Mouse (Mus musculus) lung, postnatal 0 days (tissue): Measurements from ENCODE around the gene Nrbp1. TPM values are rescaled to one million over a fixed set of nuclear protein-coding genes. Genes with fewer than 3 reads are reported as not detected.
"Not testable (repeated sequence)": the region's sequence is repeated elsewhere in the genome, so short reads cannot be mapped to it uniquely, and the experiment has no call there.

Experiments
- ATAC-seq: fragments of 200-750 bp; cut with Nextera tagmentation; 2 replicates; pipeline ENCODE4 v1.8.0; 2017; ENCODE audit warnings: moderate library complexity
- DNase-seq: peaks from one replicate; pipeline ENCODE4 v3.0.0-alpha.2; 2016; ENCODE audit warnings: low spot score
- H3K27ac ChIP-seq: fragments of 300-500 bp; sonication (generic); 2 replicates; pipeline ENCODE4 v1.5.1; 2014; ENCODE audit warnings: antibody characterized with exemption, mild to moderate bottlenecking, low read length, mixed read lengths
- H3K27me3 ChIP-seq: fragments of 300-500 bp; sonication (generic); replicated peaks from 2 replicates; pipeline ENCODE4 v1.6.1; 2014; ENCODE audit warnings: low read length, mixed read lengths; ENCODE audit not compliant: insufficient read depth
- H3K36me3 ChIP-seq: fragments of 300-500 bp; sonication (generic); 2 replicates; pipeline ENCODE4 v1.6.1; 2014; ENCODE audit warnings: low read length, mixed read lengths; ENCODE audit not compliant: insufficient read depth
- H3K4me1 ChIP-seq: fragments of 300-500 bp; sonication (generic); 2 replicates; pipeline ENCODE4 v1.6.1; 2014; ENCODE audit warnings: antibody characterized with exemption, low read depth, low read length, mixed read lengths; ENCODE audit not compliant: insufficient read depth
- H3K4me2 ChIP-seq: fragments of 300-500 bp; sonication (generic); replicated peaks from 2 replicates; pipeline ENCODE4 v1.6.1; 2014; ENCODE audit warnings: low read depth, mild to moderate bottlenecking, low read length, moderate library complexity, mixed read lengths
- H3K4me3 ChIP-seq: fragments of 300-500 bp; sonication (generic); 2 replicates; pipeline ENCODE4 v1.5.1; 2014; ENCODE audit warnings: low read depth, low read length
- H3K9ac ChIP-seq: fragments of 300-500 bp; sonication (generic); replicated peaks from 2 replicates; pipeline ENCODE4 v1.6.1; 2014; ENCODE audit warnings: low read depth, mild to moderate bottlenecking
- H3K9me3 ChIP-seq: fragments of 300-500 bp; sonication (generic); 2 replicates; pipeline ENCODE4 v1.6.1; 2016; ENCODE audit warnings: low read length, mixed read lengths
- CTCF ChIP-seq: IDR thresholded peaks from 2 replicates; pipeline ENCODE4 v1.5.1; 2016; ENCODE audit warnings: antibody characterized with exemption, mild to moderate bottlenecking
- EP300 ChIP-seq: IDR thresholded peaks from 2 replicates; pipeline ENCODE4 v1.6.1; 2016; ENCODE audit warnings: antibody characterized with exemption, mild to moderate bottlenecking, control low read depth
- WGBS: fragments of 180-500 bp; shearing (Covaris S2); extraction: QIAGEN DNeasy Blood & Tissue Kit; methylation state at CpG from one replicate; pipeline ENCODE4 v1.1.7; 2014; 5-methylcytosine and 5-hydroxymethylcytosine counted together
- polyA plus RNA-seq: library from polyadenylated mRNA; unstranded; fragments of >200 nt; fragmentation: Nextera tagmentation; extraction: Ambion mirVana; gene quantifications from 2 replicates; pipeline ENCODE4 v1.2.1, GENCODE M21; 2015

Nrbp1 gene
- polyA plus RNA-seq, 1 experiment from 2014 or later = 131 TPM

DNA sequence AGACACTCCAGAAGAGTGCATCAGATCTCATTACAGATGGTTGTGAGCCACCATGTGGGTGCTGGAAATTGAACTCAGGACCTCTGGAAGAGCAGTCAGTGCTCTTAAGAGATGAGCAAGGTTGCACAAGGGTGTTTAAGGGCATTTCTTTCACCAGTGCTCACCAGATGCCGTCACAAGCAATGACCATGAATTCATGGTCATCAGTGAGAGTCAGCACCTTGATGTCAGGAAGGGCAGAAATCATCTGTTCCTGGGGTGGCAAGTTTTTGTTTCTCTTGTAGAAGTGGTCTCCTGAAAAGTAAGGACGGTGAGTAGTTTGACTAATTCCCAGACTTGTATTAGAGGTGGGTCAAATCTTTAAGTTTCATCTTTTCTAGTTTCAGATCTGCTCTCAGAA lies 36.8 kb upstream of the Nrbp1 start:
- no peaks in the 10 kb centered on the region for H3K27me3 ChIP-seq
- peaks cover 38% of the 10 kb centered on the region; the same call in 1 of the 2 replicates for H3K36me3 ChIP-seq
- ATAC-seq (no peak), DNase-seq (no peak)
- H3K9ac ChIP-seq = no peak overlapping the region
- H3K27ac ChIP-seq = no peak overlapping the region
- TF ChIP-seq EP300 = no peak
- no peak for TF ChIP-seq CTCF
- H3K9me3 ChIP-seq = no peaks in the 10 kb centered on the region
- H3K4me2 ChIP-seq = no peak overlapping the region
- H3K4me3 ChIP-seq = no peak overlapping the region
- WGBS = 91% methylated on average over 2 of the region's 2 CpGs
- H3K4me1 ChIP-seq = peaks cover 12% of the 10 kb centered on the region; the same call in 1 of the 2 replicates

DNA sequence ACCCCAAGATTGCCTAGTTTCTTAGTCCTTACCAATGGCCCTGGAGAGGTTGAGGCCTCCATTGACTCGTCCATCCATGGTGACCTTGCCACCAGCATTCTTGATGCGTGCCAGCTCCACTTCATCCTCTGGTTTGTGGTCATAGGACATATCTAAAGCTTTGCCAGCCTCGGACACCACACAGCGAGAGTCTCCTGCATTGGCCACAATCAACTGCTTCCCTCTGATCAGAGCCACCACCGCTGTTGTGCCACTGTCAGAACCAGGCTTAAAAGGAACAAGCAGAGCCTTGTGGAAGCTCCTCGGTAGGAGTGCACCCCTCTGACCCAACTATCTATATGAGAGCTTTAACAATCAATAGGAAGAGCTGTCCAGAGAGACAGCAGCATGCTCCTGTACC lies 36.2 kb upstream of the Nrbp1 start:
- 94% methylated on average over 6 of the region's 6 CpGs for WGBS

DNA sequence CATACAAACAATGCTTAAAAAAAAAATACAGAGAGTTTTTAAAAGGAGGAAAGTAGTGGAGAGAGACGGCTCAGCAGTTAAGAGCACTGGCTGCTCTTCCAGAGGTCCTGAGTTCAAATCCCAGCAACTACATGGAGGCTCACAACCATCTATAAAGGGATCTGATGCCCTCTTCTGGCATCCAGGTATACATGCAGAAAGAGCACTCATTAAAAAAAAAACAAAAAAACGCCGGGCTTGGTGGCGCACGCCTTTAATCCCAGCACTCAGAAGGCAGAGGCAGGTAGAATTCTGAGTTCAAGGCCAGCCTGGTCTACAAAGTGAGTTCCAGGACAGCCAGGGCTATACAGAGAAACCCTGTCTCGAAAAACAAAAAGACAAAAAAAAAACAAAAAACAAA lies 24.1 kb upstream of the Nrbp1 start:
- H3K36me3 ChIP-seq, H3K4me1 ChIP-seq, DNase-seq, H3K4me2 ChIP-seq, H3K9ac ChIP-seq, H3K27ac ChIP-seq, H3K9me3 ChIP-seq, ATAC-seq, H3K27me3 ChIP-seq, H3K4me3 ChIP-seq: not testable (repeated sequence)
- WGBS = 85% methylated on average over 6 of the region's 6 CpGs

More for the DNA sequence above, 36.2 kb upstream of the Nrbp1 start:
- Histone ChIP-seq H3K36me3 (peaks cover 32% of the 10 kb centered on the region; the same call in 1 of the 2 replicates), H3K27me3 (no peaks in the 10 kb centered on the region), H3K4me2 (no peak overlapping the region), H3K9me3 (no peaks in the 10 kb centered on the region), H3K27ac (no peak overlapping the region), H3K4me1 (peaks cover 12% of the 10 kb centered on the region; the same call in 1 of the 2 replicates), H3K9ac (no peak overlapping the region), H3K4me3 (no peak overlapping the region)
- ATAC-seq (no peak), DNase-seq (no peak)
- TF ChIP-seq CTCF (no peak), EP300 (no peak)

DNA sequence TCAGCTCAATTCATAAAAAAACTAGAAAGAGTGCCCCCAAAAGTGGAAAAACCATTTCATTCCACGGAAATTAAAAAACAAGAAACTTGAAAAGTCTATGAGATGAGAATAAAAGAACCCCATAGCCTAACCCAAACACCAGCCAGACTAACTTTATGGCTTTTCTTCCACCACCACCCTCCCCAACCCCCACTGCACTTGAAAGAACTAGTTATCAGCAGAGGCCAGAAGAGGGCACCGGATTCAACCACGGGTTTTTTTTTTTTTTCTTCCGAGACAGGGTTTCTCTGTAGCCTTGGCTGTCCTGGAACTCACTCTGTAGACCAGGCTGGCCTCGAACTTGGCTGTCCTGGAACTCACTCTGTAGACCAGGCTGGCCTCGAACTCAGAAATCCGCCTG lies 22.4 kb upstream of the Nrbp1 start:
- Histone ChIP-seq H3K4me2 (no peak overlapping the region), H3K9me3 (no peaks in the 10 kb centered on the region)

DNA sequence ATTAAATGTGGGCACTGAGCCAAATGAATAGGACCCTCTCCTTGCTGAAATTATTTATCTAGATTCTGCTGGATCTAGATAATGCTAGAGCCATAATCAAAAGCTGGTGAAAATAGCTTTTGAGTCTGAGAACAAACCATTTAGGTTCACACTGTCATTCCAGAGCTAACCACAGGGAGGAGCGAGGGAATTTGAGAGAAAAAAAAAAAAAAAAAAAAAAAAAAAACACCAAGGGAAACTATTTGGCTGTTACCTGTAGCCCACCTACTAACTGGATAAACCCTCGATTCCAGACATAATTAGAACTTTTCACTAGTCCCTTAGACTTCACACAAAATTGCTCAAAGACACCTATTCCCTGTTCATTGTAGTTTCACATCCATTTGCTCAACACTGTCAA lies 21.6 kb upstream of the Nrbp1 start:
- H3K4me2 ChIP-seq = peak overlapping the region; percentile 96
- H3K4me3 ChIP-seq = peak overlapping the region; percentile 76
- H3K27ac ChIP-seq = 0 out of 2 replicates have a peak overlapping the region, but pooled peaks have one; percentile 2
- ATAC-seq (no peak), DNase-seq (peak; percentile 66)
- no peaks in the 10 kb centered on the region for H3K27me3 ChIP-seq
- H3K4me1 ChIP-seq = no peaks in the 10 kb centered on the region; the same call in 1 of the 2 replicates
- H3K36me3 ChIP-seq = no peaks in the 10 kb centered on the region
- WGBS = 2% methylated on average over 2 of the region's 2 CpGs
- TF ChIP-seq EP300 (no peak), CTCF (peak; percentile 56)
- H3K9me3 ChIP-seq = no peaks in the 10 kb centered on the region
- H3K9ac ChIP-seq = no peak overlapping the region

More for the DNA sequence above, 22.4 kb upstream of the Nrbp1 start:
- no peak overlapping the region for H3K9ac ChIP-seq
- no peaks in the 10 kb centered on the region; the same call in 1 of the 2 replicates for H3K4me1 ChIP-seq
- no peak for ATAC-seq
- no peak overlapping the region for H3K4me3 ChIP-seq
- WGBS = 26% methylated on average over 5 of the region's 7 CpGs
- DNase-seq = no peak
- TF ChIP-seq EP300 (no peak), CTCF (peak; percentile 17)
- peak overlapping the region; percentile 26; the same call in 1 of the 2 replicates for H3K27ac ChIP-seq
- H3K27me3 ChIP-seq = no peaks in the 10 kb centered on the region
- no peaks in the 10 kb centered on the region for H3K36me3 ChIP-seq

DNA sequence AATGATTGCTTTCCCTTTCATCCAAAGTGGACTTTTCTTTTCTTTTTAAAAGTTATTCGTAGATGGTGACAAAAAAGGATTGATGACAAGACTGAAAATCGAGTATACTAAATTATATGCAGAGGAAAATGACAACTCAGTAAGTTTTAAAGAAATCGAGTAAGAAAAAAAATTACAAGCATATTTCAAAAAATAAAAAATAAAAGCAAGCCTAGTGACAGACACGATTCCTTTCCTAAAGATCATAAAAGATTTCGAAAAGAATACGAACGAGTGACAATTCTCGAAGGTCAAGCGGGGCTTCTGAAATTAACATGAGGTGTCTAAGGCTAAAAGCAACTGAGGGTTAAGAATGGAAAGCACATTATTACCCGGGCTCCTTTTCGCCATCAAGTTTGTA lies 21.2 kb upstream of the Nrbp1 start:
- Histone ChIP-seq H3K4me1 (no peaks in the 10 kb centered on the region; the same call in 1 of the 2 replicates), H3K36me3 (no peaks in the 10 kb centered on the region), H3K9me3 (no peaks in the 10 kb centered on the region), H3K27ac (peak overlapping the region; percentile 86), H3K27me3 (no peaks in the 10 kb centered on the region), H3K9ac (peak overlapping the region; percentile 61; the same call in 1 of the 2 replicates), H3K4me3 (peak overlapping the region; percentile 76), H3K4me2 (peak overlapping the region; percentile 96)
- DNase-seq (no peak), ATAC-seq (no peak)
- TF ChIP-seq CTCF (no peak), EP300 (no peak)
- under 1% methylated on average over 11 of the region's 11 CpGs for WGBS
